Mouse (Mus musculus): ENCODE results near the gene Nbea.

Nbea gene

GRCm38 (mm10) chr3:55783171-55784081, 400.1 kb downstream of the Nbea start:
- DNase-seq (ENCODE audit: low spot score): no peak

DNA sequence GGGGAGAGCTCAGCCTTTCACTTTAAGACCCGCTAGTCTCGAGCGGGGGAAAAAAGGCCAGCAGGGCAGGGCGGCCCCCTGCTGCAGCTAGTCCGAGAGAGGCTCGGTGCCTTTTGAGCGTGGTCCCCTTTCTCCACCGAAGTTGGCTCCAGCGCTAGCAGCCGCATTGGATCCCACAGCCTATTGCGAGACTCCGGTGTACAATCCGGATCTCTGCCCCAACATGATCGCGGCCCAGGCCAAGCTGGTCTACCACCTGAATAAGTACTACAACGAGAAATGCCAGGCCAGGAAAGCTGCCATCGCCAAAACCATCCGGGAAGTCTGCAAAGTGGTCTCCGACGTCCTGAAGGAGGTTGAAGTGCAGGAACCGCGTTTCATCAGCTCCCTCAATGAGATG, 400.7 kb downstream of the Nbea start:
- no peak for DNase-seq (ENCODE audit: low spot score)

GRCm38 (mm10) chr3:55782056-55782687, 401.3 kb downstream of the Nbea start, which contains the start of gene Mab21l1:
Gene Mab21l1 (plus strand): TSS chr3:55782510.
- no peak for DNase-seq (ENCODE audit: low spot score)

DNA sequence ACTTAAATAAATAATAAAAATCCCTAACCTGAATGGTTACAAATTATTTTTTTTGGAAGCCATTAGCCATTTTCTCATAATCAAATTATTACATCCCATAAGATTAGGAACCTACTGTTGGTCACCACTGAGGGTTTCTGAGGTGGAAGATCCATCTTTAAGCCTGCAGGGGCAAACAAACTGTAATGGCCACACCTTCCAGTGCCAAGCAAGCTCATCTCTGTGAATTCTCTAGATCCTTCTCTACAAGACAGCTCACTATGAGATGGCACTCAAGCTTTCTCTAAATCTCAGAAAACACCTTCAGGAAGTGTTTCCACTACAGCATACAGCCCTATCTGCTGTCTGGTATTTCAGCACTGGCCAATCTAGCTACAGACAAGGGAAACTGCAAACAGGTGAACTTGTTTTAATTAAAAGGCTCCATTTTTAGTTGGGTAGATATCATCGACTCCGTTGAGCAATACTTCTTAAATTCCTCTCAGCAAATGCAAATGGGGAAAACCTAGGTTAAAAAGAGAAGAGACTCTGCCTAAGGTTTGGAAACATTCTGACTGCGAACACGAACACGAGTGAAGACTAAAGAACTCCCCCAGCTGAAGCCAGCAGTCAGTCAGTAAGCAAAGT, 402.0 kb downstream of the Nbea start:
- no peak for DNase-seq (ENCODE audit: low spot score)

GRCm38 (mm10) chr3:55780120-55781070, 403.1 kb downstream of the Nbea start:
- DNase-seq (ENCODE audit: low spot score): no peak

DNA sequence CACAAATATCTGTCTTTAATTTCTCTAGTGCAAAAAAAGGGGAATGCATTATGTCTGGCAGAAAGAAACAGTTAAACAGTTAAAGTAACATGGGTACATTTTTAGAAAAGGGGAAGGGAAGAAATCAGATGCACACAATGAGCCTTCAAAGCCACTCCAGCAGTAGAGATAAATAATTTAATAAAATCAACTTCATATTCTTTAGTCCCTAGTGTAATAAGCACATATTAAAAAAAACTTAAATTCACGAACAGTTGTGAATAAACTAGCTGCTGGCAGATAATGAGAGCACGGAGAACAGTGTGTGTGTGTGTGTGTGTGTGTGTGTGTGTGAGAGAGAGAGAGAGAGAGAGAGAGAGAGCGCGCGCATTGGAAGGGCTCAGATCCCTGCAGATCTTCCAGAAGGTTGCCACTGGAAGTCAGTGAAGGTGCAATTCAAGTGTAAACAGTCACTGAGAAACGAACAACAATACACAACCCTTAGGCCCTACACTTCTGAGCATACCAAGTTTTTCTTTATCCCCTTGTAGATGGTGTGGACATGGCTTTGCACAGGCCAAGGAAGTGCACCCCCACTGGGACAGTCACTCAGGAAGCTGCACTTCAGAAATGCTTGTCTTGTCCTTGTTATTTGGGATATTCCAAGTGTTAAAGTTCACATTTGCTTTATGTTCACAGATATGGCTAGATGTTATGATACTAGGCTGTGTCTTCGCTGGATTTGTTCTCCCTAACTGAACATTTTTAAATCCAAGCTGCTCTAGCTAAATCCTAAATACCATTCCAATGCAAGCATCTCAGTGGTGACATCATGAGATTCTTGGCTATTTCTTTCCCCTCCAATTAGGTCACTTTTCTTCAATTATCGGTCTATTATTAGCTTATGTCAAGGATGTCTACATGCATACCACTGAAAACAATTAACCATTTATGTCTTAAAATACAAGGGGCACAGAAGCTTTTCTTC, 404.5 kb downstream of the Nbea start:
- no peak for DNase-seq (ENCODE audit: low spot score)

DNA sequence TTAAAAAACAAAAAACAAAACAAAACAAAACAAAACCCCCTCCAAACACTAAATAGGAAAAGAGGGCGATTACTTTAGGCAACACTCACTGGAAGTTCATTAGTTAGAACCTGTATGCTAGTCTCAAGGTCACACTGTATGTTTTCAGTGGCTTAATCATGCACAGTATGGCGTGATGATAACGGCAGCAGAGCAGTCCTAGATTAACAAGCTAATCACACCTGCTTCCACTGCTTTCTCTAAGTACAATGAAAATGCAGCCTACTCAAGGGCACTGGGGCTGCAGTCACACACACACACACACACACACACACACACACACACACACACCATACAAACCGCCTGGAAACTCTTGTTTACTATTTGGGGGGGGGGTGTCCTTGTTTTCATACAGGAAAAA, 406.0 kb downstream of the Nbea start:
- no peak for DNase-seq (ENCODE audit: low spot score)

- no peak for DNase-seq (ENCODE audit: low spot score)
These were observed 407.7 kb downstream of the Nbea start for GRCm38 (mm10) chr3:55775753-55776152.

GRCm38 (mm10) chr3:55775245-55775644, 408.3 kb downstream of the Nbea start:
- DNase-seq (ENCODE audit: low spot score): no peak

DNA sequence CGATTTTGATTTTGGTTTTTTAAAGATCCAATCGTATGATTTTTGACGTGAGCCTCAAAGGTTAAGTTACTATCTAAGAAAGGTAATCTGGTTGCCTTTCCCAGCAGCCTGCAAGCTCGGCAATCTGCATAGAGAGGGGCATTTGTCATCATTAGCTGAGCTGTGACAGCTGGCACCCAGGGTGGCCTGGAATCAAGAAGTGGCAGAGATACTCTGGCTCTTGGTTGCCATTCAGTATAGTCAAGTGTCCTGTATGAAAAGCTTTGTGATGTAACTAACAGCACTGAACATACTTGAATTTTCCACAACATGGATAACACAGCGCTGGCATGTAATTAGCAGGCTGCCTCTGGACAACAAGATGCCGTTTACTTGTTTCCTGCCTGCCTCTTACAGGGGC, 409.3 kb downstream of the Nbea start:
- DNase-seq (ENCODE audit: low spot score): no peak

GRCm38 (mm10) chr3:55769308-55769707, 414.2 kb downstream of the Nbea start:
- no peak for DNase-seq (ENCODE audit: low spot score)

DNA sequence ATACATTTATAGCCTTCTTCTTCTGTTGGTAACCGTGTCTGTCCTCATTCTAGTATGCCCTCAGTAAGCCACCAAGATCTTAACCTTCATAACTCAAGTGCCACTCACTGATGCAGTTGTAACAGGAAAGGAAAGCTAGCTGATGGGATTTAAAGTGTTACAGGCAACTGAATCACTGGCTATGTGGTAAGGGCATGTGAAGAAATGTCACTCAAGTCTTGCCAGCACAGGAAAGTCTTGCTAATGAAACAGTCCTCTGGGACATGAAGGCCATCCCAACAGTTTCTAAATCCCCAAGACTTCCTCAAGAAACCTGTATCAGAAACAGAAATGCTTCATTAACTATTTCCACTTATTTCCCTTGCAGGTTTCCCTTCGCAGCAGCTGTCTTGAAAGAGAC, 414.8 kb downstream of the Nbea start:
- DNase-seq (ENCODE audit: low spot score): no peak

DNA sequence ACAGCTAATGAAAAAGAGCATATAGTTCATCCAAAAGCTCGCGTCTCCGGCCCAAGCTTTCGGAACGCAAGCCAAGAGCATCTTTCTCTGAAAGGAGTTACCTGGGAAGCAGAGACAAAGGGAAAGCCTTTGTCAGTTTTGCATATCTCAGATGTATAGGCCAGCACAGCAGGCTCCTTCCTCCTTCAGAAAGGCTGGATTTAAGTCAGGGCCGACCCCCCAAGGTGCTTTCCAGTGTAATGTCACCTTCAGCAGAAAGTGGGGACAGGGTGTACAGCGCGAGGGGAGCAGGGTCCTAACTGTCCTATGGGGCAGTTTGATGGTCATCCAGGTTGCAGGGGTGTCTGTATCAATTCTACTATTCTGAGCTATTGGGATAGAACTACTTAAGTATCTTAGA, 419.9 kb downstream of the Nbea start:
- no peak for DNase-seq (ENCODE audit: low spot score)

GRCm38 (mm10) chr3:55758297-55758696, 425.2 kb downstream of the Nbea start:
- DNase-seq (ENCODE audit: low spot score): no peak

GRCm38 (mm10) chr3:55756602-55757190, 426.8 kb downstream of the Nbea start:
- no peak for DNase-seq (ENCODE audit: low spot score)

DNA sequence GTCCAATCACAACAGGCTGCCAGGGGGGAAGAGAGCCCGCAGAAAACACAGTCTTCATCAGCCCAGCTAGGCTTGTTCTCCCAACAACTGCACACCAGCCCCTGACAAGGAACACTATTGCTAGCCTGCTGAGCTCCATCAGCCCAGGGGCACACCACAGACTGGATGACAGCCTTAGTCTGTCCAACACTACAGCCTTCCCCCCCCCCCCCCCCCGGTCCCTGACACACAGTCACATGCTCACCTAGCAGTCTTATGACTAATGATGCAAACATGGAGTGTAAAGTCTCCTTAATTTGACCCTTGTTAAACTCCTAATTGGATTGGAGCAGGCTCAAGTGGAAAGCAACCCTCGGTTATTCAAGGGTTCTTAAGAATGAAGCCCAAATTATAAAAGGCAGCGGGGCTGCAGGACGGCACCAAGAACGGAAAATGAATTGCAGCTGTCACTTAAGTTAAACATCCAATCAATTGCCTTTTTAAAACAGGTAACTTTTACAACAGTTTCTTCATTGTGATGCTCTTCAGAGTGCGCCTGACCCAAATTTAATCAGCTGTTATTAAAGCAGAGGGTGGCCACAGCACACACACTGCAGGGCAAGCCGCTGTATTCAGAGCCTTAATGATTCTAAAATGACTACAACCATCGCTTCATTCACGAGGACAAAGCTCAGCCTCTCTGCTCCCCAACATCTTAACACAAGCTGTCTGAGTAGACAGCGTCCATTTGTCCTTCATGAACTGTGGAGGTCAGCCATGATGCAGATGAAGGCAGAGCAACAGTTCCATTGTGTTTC, 427.5 kb downstream of the Nbea start:
- DNase-seq (ENCODE audit: low spot score): no peak

DNA sequence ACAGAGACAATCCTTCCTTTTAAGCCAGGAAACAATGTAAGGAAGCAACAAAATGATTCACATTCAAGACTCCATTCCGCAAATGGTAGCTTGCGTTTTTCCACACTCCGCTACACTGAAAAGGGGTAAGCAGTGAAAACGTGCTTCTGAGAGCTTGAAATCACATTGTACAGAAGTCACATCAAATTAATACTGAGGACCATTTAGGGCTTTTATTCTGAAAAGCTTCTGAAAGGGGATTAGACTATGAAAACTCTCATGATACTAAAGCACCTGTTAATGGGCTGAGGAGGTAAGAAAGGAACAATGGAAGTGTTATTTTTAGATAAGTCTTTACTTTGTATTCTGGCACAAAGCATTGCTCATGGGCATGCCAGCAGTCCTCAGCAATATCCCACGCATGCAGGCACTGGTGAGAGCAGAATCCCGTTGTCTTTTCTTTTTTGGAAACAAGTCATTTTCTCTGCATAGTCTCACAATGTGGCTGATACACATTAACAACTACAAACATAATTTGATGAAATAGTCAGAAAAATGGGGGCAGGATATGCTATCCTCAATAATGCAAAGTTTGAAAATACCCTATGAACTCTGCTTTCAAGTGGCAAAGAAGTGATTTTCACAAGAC, 428.4 kb downstream of the Nbea start:
- no peak for DNase-seq (ENCODE audit: low spot score)

DNA sequence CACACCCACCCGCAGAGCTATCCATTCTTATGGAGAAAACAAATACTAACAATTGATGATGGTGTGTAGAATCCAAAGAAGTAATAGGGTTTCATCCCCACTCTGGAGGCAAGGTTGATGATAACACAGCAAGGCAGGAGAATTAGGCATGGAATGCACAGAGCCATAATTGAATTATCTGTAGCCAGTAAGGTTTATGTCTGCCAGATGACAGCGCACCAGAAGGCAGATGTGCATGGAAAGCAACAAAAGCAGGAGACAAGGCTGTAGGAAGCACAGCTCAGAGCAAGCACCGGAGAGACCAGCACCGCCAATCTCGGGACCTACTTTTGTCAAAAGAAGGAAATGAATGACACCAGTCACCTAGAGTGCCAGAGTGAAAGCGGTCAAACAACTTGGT, 429.6 kb downstream of the Nbea start:
- DNase-seq (ENCODE audit: low spot score): no peak

- no peak for DNase-seq (ENCODE audit: low spot score)
These were observed 430.9 kb downstream of the Nbea start for GRCm38 (mm10) chr3:55752558-55752957.

All from ovary, postnatal 14 days (tissue).